Mouse (Mus musculus) urinary bladder, postnatal 4 days (tissue): ENCODE measurements at regions not wholly inside any gene's neighbourhood (a gene's known extent, or its start where the extent isn't known, plus 50 kb on each side); places are given as distances from the start of the nearest gene placed in this dataset.

Experiments
- DNase-seq, 2 experiments: peaks; one replicate each; pipeline ENCODE4 v3.0.0; 2021 to 2022; ENCODE audit warnings: low spot score in 2 of 2

DNA sequence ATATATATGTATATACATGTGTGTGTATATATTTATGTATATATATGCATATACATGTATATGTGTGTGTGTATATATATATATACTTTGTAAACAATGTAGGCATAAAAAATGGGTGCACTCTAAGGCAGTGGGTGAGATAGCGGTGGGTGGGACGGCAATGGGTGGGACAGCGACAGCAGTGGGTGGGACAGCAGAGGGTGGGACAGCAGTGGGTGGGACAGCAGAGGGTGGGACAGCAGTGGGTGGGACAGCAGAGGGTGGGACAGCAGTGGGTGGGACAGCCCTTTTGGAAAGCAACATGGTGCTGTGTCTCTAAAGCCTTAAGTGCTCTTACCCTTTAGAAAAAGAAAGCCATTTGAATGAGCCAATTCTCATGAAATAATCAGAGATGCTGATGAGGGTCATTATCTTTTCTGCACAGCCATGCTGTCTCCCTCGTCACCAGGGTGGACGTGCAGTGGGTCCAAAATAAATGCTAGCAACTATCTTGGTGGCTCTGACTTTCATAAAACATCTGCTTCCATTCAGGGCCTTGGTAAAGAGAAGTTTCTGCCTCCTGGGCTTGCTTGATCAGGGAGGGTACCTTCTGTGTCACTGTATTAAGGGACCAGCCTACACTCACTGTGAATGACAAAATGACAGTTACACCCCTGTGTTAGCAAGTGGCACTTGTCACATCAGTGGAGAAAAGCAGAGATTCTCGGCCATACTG lies 119.3 kb upstream of the Slc44a1 start:
- DNase-seq = peak in 1 of 2 experiments; percentile 8

DNA sequence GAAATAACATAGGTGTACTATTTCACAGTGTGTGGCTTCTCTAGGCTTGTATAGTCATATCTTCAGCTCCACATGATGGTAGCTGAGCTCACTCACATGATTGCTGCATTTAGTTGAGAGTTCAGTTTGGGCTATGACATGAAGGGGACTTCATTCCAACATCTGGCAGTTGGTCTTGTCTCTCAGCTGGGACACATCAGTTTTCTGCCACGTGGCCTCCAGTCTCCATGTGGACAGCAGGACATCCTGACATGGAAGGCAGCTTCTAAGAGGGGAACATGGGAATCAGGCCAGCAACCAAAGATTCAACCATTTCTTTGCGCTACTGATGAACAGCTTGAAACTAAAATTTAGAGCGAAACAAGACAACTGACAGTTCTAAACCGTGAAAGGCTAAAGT lies 121.2 kb upstream of the Slc44a1 start:
- peak in 1 of 2 experiments; percentile 13 for DNase-seq

DNA sequence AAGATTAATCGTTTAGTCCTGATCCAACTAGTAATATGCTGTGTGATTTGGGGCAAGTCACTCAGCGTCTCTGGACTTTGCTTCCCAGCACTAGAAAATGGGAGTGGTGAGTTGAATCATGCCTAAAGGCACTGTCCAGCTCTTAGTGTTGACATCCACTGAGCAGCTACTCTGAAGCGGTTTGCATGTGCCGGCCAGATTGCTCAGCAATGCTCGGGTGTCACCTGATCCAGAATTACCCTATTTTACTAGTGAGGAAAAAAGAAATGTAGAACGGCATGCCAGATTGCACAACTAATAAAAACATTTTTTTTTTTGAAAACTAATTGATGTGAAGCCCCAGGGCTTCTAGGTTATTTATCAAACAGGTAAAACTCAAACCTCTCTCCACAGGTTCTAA lies 122.0 kb upstream of the Slc44a1 start:
- peak in 1 of 2 experiments; percentile 7 for DNase-seq

- DNase-seq = peak in 1 of 2 experiments; percentile 10
These were observed 122.8 kb upstream of the Slc44a1 start for GRCm38 (mm10) chr4:53317453-53317824.

- DNase-seq = peak in 1 of 2 experiments; percentile 9
These were observed 123.3 kb upstream of the Slc44a1 start for GRCm38 (mm10) chr4:53316796-53317452.

GRCm38 (mm10) chr4:53315876-53316762 lies 124.1 kb upstream of the Slc44a1 start:
- DNase-seq = peak in 1 of 2 experiments; percentile 8

GRCm38 (mm10) chr4:53315121-53315875 lies 124.9 kb upstream of the Slc44a1 start:
- DNase-seq = no peak

DNA sequence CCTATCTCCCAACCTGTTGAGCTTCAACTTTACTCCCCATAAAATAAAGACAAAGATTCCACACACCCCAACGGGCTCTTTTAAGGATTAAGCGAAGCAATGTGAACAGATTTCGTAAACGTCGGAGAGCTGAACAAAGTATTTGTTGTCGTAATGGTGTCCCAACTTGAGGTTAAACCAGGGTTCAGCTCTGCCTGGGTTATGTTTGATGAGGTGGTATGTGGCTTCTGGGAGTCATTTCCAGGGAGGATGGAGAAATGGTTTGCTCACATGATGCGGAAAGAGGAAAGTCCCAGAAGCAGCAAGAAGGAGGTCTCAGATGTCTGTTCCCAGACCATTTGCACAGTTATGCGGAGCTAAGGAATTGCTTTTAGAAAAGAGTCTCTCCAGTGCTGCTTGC lies 126.1 kb upstream of the Slc44a1 start:
- DNase-seq = no peak

- no peak for DNase-seq
These were observed 133.1 kb upstream of the Slc44a1 start for GRCm38 (mm10) chr4:53307121-53307520.

GRCm38 (mm10) chr4:53304782-53305385 lies 135.3 kb upstream of the Slc44a1 start:
- no peak for DNase-seq

DNA sequence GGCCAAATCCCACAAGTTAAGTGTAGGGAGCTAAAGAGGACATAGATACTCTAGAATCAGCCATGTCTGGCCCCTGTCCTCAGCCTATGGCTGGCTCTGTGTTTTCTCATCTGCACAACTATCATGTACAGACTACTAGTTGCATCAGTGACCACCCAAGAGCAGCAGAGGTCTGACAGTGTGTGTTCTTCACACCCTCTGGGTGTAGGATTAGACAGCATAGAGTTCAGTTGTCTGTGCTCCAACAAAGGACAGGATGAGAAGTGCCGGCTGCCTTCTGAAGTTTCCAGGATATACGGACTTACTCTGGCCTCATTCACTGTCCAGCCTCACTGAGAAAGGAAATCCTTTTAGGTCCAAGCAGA lies 135.9 kb upstream of the Slc44a1 start:
- DNase-seq = no peak

- no peak for DNase-seq
These were observed 136.5 kb upstream of the Slc44a1 start for GRCm38 (mm10) chr4:53303621-53304289.

GRCm38 (mm10) chr4:53297975-53298374 lies 138.3 kb upstream of the Abca1 start:
- no peak for DNase-seq

DNA sequence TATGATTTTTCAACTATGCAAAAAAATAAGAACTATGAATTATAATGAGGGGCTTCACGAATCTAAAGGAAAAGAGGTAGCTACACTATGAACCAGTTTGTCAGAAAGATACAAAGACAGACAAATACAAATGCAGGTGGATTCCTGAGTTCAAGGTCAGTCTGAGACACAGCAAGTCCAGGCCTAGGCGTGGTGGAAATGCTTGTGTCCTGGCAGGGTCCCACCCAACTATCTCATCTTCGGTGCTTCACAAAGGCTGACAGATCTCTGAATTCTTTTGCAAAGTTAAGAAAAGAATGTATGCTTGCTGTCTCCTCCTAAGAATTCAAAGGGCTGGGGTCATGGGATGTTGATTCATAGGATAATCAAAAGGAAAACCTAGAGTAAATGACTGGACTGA lies 132.9 kb upstream of the Abca1 start:
- no peak for DNase-seq

DNA sequence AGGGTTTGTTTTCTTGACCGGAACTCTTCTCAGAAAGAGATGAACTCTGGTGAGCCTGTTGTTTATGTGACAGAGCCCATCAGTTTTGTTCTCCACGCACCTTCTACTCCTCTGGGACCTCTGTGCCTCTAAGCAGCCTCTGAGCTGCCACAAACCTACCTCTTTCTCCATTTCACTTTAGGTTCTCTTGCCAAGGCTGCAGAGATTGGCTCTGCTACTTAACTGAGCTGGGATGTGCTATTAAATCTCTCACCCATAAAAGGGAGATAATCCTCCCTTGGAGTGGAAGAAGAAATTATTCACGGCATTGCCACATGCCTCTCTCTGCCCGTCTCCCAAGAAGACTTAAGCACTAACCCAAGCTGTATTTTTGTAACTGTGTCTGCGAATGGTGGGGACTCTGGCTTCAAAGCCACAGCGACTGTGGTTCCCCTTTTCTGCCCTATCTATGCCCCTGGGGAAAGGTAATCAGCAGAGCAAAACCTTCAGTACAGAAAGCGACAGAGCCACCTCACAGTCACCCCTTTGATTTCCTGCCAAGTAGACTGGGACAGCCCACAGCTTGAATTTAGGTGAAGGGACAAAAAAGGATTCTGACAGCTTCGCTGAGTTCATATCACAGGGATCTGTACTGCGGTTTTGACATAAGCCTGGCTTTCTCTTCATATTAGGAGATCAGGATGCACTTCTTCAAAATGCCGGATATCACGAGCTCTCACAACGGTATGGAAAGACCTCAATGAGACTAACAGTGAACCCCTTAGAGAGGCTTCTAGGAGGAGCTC lies 118.2 kb upstream of the Abca1 start:
- no peak for DNase-seq

DNA sequence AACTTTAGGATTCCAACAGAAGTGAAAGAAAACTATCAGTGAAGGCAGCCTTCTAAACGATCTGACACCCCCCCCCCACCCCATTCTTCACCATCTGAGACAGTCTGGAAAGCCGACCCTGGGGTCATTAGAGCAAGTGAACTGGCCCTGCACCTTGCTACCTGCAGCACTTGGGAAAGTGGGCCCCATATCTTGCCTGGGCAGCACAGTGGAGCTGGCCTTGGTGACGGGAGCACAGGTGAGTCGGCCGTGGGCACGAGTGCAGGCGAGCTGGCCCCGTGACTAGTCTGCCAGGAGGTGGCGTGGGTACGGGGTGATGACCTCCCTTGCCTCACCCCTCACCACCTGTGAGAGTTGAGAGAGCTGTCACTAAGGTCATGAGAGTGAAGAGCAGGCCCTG lies 110.7 kb upstream of the Abca1 start:
- no peak for DNase-seq

DNA sequence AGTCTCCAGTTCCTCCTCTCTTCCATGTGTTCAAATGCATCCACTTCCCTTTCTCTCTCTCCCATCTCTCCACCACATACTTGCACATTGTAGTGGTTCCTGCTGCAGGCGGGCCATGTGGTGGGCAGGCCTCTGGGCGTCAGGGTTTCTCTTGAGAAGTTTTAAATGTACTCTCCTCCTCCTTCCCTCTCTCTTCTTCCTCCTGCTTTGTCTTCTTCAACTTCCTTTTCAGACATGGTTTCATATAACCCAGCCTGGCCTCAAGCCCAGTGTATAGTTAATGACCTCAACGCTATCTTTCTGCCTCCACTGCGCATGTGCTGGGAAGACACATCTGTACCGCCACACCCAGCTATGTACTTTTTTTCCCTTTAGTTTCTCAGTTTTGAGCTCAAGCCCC lies 110.3 kb upstream of the Abca1 start:
- DNase-seq = peak in 1 of 2 experiments; percentile 52

DNA sequence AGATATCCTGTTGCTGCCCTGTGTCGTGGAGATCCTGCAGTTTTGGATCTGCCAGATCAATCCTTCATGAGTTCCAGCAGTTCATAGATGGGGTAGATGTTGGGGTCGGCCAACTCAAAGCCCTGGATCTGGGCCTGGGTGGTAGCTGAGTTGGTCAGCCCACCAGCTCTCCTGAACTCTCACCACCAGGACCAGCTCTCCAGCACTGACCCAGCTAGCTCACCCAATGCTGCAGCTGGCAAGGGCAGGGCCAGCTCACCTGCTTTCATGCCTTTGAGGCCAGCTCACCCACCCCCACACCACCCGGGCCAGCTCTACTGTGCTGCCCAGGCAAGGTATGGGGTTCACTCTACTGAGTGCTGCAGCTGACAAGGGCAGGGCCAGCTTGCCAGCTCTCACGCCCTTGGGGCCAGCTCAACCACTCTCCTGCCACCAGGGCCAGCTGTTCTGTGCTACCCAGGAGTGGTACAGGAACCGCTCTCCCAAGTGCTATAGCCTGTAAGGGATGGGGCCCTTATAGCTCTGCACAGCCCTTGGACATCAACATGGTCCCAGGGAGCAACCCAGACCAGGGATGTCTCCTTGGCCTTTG lies 109.7 kb upstream of the Abca1 start:
- DNase-seq = no peak

DNA sequence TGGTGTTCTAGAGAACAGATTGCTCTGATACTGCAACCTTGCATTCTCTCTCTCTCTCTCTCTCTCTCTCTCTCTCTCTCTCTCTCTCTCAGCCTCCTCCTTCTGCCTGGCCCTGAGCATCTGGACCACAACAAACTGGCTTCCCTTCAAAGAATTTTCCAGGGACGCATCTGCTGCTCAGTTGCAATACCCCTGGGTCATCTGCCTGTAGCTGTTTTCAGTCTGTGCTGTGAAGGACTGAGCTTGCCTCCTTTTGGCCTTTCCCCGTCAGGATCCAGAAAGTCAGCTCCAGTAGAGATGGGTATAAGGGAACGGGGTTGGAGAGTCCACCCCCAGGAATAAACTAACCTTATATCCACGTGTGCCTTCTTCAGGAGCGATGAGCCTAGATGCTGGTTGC lies 105.2 kb upstream of the Abca1 start:
- DNase-seq = no peak

DNA sequence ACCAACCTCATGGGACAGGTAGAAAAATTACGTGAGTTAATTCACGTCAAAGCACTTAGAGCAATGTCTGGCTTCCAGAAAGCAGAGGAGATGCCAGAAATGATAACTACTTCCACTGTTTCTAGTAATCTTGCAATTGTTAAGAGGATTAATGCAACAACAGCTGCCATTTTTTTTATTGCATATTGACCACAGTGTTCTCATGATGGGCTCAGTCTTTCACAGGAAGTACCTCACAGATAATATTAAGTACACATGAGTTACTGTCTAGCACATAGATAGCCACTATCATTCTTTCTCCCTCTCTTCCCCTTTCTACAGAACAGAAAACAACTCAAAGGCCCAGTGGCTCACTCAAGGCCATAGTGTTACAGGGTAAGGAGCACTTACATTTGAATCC lies 104.8 kb upstream of the Abca1 start:
- DNase-seq = no peak
